Mouse (Mus musculus) thymus, adult 2 months (tissue): ENCODE results near the gene Gprc5b. TPM values are rescaled to one million over a fixed set of nuclear protein-coding genes. Genes with fewer than 3 reads are reported as not detected.

ENCODE experiments used
- DNase-seq: peaks from one replicate; pipeline ENCODE4 v3.0.0; 2021
- H3K27ac ChIP-seq: fragments of 200-500 bp; 2 replicates; pipeline ENCODE4 v1.5.1; 2012; ENCODE audit warnings: low read length, control low read depth; ENCODE audit not compliant: control insufficient read depth, insufficient read depth
- H3K27me3 ChIP-seq: fragments of 200-500 bp; 2 replicates; pipeline ENCODE4 v1.6.1; 2012; ENCODE audit warnings: mild to moderate bottlenecking, low read length, moderate library complexity, mixed read lengths; ENCODE audit not compliant: control insufficient read depth, insufficient read depth
- H3K36me3 ChIP-seq: fragments of 200-500 bp; 2 replicates; pipeline ENCODE4 v1.6.1; 2012; ENCODE audit warnings: mild to moderate bottlenecking, low read length, moderate library complexity; ENCODE audit not compliant: control insufficient read depth, insufficient read depth
- H3K4me1 ChIP-seq: fragments of 200-500 bp; replicated peaks from 2 replicates; pipeline ENCODE4 v1.6.1; 2012; ENCODE audit warnings: low read length; ENCODE audit not compliant: control insufficient read depth, insufficient read depth
- H3K4me3 ChIP-seq: fragments of 200-500 bp; 2 replicates; pipeline ENCODE4 v1.5.1; 2012; ENCODE audit warnings: mild to moderate bottlenecking, low read length, control low read depth, moderate library complexity; ENCODE audit not compliant: control insufficient read depth, insufficient read depth
- CTCF ChIP-seq: fragments of 200-500 bp; IDR thresholded peaks from 2 replicates; pipeline ENCODE4 v1.5.1; 2012; ENCODE audit warnings: mild to moderate bottlenecking, control low read depth, low read length, moderate library complexity, borderline replicate concordance; ENCODE audit not compliant: control insufficient read depth, poor library complexity, insufficient read depth; ENCODE audit errors: extremely low read depth
- POLR2A ChIP-seq: fragments of 200-500 bp; IDR thresholded peaks from 2 replicates; pipeline ENCODE4 v1.6.1; 2012; ENCODE audit warnings: mild to moderate bottlenecking, low read length, control low read depth, moderate library complexity; ENCODE audit not compliant: control insufficient read depth, poor library complexity, insufficient read depth; ENCODE audit errors: extremely low read depth
- WGBS: fragments of 180-500 bp; shearing (Covaris S2); methylation state at CpG from one replicate; pipeline ENCODE4 v1.1.7; 2018; 5-methylcytosine and 5-hydroxymethylcytosine counted together
- polyA plus RNA-seq: library from polyadenylated mRNA; depleted of rRNA; stranded (reverse); fragments of >200 nt; gene quantifications from 2 replicates; pipeline ENCODE4 v1.2.3, GENCODE M21; 2012

Gprc5b gene
- polyA plus RNA-seq, 1 experiment: 15.2 TPM

DNA sequence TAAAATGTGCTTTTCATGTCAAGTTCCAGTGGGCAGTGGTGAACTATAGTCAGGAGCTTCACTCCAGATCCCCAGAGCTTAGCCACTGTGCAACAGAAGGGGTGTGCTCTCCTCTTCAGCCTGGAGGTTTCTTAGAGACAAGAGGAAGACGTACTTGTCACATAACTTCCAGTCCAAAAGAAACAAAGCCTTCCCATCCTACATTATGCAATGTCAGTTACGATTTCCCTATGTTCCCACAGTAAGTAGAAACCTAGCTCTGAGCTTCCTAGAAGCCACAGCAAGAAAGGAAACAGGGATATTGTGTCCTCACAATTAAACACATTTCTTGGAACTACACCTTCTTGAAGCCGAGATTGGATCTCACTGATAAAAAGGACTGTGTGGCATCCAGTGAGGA lies 47.8 kb downstream of the Gprc5b start:
- WGBS: 89% methylated on average over 3 of the region's 3 CpGs

DNA sequence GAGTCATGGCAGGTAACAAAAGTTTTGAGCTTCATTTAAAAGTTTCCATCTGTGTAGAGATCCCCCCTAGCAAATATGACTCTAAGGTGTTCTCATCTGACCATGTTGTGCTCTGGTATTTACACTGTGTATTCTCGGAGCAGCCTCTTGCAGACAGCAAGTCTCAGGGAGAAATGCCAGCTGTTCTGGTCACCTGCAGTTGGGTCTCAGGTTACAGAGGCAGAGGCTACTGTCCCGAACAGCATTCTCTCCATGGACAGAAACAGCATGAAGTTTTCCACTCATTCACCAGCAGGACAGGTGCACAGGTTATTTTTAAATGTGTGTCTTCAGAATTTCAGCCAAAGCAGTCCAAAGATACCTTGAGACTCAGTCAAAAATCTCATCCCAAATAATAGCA lies 50.1 kb downstream of the Gprc5b start:
- no peak overlapping the region for H3K27ac ChIP-seq
- no peak for DNase-seq
- WGBS: 91% methylated on average over 2 of the region's 2 CpGs
- no peaks in the 10 kb centered on the region for H3K4me1 ChIP-seq
- no peaks in the 10 kb centered on the region for H3K27me3 ChIP-seq
- no peaks in the 10 kb centered on the region for H3K36me3 ChIP-seq
- TF ChIP-seq POLR2A (no peak), CTCF (no peak)
- H3K4me3 ChIP-seq: no peak overlapping the region

More for the DNA sequence above, 47.8 kb downstream of the Gprc5b start:
- TF ChIP-seq POLR2A (no peak), CTCF (no peak)
- Histone ChIP-seq H3K36me3 (no peaks in the 10 kb centered on the region), H3K4me3 (no peak overlapping the region), H3K27ac (no peak overlapping the region), H3K27me3 (no peaks in the 10 kb centered on the region), H3K4me1 (no peaks in the 10 kb centered on the region)
- DNase-seq: no peak

DNA sequence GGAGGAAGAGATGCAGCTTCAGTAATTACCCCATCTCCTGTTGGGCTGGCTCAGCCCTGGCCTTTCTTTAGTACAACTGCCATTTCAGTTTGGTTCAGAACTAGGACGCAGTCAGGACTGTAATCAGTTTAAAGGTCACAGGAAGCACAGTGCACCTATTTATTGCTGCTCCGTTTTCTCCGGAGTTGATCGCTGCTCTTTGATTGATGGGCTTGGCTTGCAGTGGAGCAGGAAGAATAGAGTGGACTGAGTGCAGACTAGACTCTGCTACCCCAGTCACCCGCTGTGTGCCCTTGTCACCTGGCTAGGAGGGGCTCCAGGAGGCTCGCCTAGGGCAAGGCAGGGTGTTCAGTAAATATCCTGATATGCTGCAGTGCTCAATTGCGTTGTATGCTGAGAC lies 51.8 kb downstream of the Gprc5b start:
- WGBS: 63% methylated on average over 7 of the region's 7 CpGs
- TF ChIP-seq POLR2A (no peak), CTCF (no peak)
- DNase-seq: no peak
- peaks cover under 1% of the 10 kb centered on the region; the same call in 1 of the 2 replicates for H3K4me1 ChIP-seq
- H3K27me3 ChIP-seq: no peaks in the 10 kb centered on the region
- H3K36me3 ChIP-seq: no peaks in the 10 kb centered on the region
- no peak overlapping the region for H3K27ac ChIP-seq
- no peak overlapping the region for H3K4me3 ChIP-seq

DNA sequence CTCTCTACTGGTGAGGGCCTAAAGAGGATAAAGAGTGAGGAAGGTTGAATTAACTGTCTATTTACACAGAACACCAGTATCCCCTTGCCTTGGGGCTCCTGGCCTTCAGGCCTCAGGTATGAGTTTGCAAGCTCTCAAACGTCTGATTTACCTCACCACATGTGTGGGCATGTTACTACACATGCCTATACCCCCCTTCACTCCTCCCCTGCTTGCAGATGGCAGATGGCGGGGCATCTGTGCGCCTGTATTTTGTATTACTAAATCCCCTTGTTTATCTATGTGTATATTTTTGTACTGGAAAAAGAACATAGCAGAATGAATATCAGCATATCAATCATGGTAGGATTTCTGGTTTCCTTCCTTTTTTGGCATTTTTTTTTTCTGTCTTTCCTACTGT lies 52.7 kb downstream of the Gprc5b start:
- no peak overlapping the region for H3K27ac ChIP-seq
- DNase-seq: no peak
- 88% methylated on average over 3 of the region's 3 CpGs for WGBS
- H3K4me3 ChIP-seq: no peak overlapping the region
- TF ChIP-seq POLR2A: no peak
- H3K36me3 ChIP-seq: no peaks in the 10 kb centered on the region
- H3K27me3 ChIP-seq: no peaks in the 10 kb centered on the region
- H3K4me1 ChIP-seq: peaks cover 6% of the 10 kb centered on the region

DNA sequence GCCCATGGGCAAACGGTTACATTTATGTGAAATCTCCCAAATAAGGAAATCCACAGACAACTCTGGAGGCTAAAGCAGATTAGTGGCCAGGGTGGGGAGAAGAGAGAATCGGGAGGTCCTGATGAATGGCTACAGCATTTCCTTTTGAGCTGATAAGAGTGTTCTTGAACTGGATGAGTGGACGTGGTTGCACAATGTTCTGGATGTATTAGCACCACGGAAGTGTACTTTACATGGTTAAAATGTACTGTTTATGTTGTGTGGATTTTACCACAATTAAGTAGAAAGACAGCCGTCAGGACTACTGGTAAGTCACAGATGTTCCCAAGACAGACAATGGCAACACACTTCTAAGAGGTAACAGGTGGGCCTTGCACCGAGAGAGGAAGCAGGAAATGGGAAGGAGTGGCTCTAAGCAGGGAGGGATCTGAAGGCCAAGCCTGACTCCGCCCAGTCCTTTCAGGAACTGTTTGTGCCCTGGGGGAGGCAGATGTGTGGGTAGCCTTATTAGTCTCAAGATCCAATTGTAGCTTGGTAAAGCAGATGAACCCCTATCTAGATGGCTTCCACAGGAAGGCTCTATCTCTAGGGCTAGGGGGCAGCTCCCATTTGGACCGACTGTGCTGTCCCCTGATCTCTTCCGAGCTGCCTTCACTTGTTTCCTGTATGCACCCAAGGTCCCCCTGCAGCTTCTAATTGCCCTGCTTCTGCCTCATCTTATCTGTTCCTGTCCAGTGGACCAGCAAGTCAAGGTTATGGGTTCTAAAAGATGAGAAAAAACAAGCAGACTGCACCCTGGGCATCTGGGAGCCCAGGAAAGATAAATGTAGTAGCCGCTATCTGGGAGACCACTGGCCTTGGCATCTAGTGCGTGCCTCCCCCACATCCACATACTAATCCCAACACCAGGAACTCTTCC lies 57.3 kb downstream of the Gprc5b start:
- H3K27me3 ChIP-seq: no peaks in the 10 kb centered on the region
- TF ChIP-seq CTCF (no peak), POLR2A (no peak)
- DNase-seq: peak; percentile 16
- H3K4me1 ChIP-seq: peaks cover 11% of the 10 kb centered on the region
- H3K36me3 ChIP-seq: no peaks in the 10 kb centered on the region
- H3K4me3 ChIP-seq: no peak overlapping the region
- no peak overlapping the region; the same call in 1 of the 2 replicates for H3K27ac ChIP-seq
- WGBS: 51% methylated on average over 11 of the region's 11 CpGs

DNA sequence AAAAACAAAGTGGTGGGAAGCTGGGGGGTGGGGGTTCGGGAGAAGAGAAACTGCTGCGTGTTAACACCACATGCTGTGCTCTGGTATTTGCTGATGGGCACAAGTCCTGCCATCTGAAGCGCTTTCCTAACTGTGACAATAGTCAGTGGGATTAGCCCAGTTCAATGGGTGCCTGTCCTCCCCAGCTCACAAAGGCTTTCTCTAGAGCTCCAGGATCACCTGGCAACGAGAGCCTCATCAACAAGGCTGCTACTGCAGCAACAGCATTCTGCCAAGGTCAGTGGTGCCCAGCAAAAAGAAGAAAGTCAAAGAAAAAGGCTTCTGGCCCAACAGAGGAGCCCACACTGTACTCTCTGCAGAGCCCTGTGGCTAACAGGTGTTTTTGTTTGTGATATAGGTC lies 58.2 kb downstream of the Gprc5b start:
- Histone ChIP-seq H3K27me3 (no peaks in the 10 kb centered on the region), H3K4me1 (peaks cover 11% of the 10 kb centered on the region), H3K4me3 (no peak overlapping the region), H3K27ac (no peak overlapping the region), H3K36me3 (no peaks in the 10 kb centered on the region)
- 91% methylated on average over 4 of the region's 4 CpGs for WGBS
- no peak for DNase-seq
- TF ChIP-seq CTCF (no peak), POLR2A (no peak)

DNA sequence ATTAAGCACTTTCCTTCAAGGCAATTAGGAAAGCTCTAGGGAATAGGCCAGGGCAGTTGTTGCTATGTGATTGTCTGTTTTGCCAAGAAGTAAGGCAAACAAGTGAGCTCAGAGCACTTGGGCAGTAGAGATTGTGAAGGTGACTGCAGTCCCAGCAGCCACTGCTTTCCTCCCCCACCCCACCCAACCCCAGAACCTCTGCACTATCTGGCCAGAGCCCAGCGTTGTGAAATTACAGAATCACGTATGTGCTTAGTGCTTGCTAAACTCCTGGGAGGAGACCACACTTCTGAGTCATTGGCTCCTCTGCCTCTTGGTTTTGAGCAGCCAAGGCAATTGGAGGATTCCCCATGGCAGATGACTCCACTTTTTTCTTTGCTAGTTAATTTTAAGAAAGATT lies 59.7 kb downstream of the Gprc5b start:
- no peak overlapping the region for H3K27ac ChIP-seq

More for the DNA sequence above, 59.7 kb downstream of the Gprc5b start:
- Histone ChIP-seq H3K4me1 (peaks cover 11% of the 10 kb centered on the region), H3K36me3 (no peaks in the 10 kb centered on the region), H3K4me3 (no peak overlapping the region), H3K27me3 (no peaks in the 10 kb centered on the region)
- WGBS: 79% methylated on average over 2 of the region's 2 CpGs
- TF ChIP-seq POLR2A (no peak), CTCF (no peak)
- DNase-seq: no peak
